ENCODE assay signal across 34 mouse cellular contexts in genomic region chr3:63494625-63495382, GRCm38 (mm10). TPM values are rescaled to one million over a fixed set of nuclear protein-coding genes. Genes with fewer than 3 reads are reported as not detected.
DNase-seq lines count a peak whose midpoint lies in the region; ATAC-seq and TF ChIP-seq lines count a peak whose summit lies in the region.
"Had no signal": no experiment of that assay in that cellular context is flagged by ENCODE, and none has a peak within 500 bp of the region (broad histone marks: within the 10 kb centered on the region; RNA-seq: fewer than 3 reads in every experiment).

No protein-coding gene starts in this region.

- no peaks in the 10 kb centered on the region for H3K4me1 ChIP-seq in liver, adult 2 months (ENCODE audit: control insufficient read depth, insufficient read depth, low read length)
- H3K4me1 ChIP-seq in liver, embryonic 12.5 days: no peaks in the 10 kb centered on the region
- H3K4me1 ChIP-seq in kidney, adult 2 months (ENCODE audit: control insufficient read depth, insufficient read depth, low read length): peaks cover 10% of the 10 kb centered on the region
- no peaks in the 10 kb centered on the region for H3K4me1 ChIP-seq in kidney, embryonic 16.5 days (ENCODE audit: insufficient read depth, low read length)
- peaks cover 18% of the 10 kb centered on the region; the same call in 1 of the 2 replicates for H3K4me1 ChIP-seq in limb, embryonic 10.5 days
- H3K4me1 ChIP-seq: forebrain, embryonic 12.5 days; heart, embryonic 12.5 days; neural tube, embryonic 15.5 days had no signal

- H3K9ac ChIP-seq in liver, adult 2 months (ENCODE audit: low read depth, low read length): no peak overlapping the region
- H3K9ac ChIP-seq in liver, embryonic 12.5 days: no peak overlapping the region
- no peak overlapping the region for H3K9ac ChIP-seq in kidney, embryonic 16.5 days (replicated peaks; ENCODE audit: low read length)
- H3K9ac ChIP-seq: embryonic facial prominence, embryonic 12.5 days; forebrain, embryonic 12.5 days; heart, embryonic 12.5 days; liver, postnatal 0 days; neural tube, embryonic 15.5 days had no signal

- no peaks in the 10 kb centered on the region for H3K9me3 ChIP-seq in liver, embryonic 12.5 days (replicated peaks)
- H3K9me3 ChIP-seq in kidney, embryonic 16.5 days (ENCODE audit: low read length): no peaks in the 10 kb centered on the region
- no peaks in the 10 kb centered on the region for H3K9me3 ChIP-seq in limb, embryonic 10.5 days (replicated peaks)
- H3K9me3 ChIP-seq: embryonic facial prominence, embryonic 12.5 days; forebrain, embryonic 12.5 days; G1E; heart, embryonic 12.5 days; neural tube, embryonic 15.5 days had no signal

- no peak for ATAC-seq in liver, embryonic 12.5 days
- peak; percentile 97 for ATAC-seq in kidney, embryonic 16.5 days (ENCODE audit: low FRiP score, low TSS enrichment)
- ATAC-seq: hindbrain, postnatal 0 days; intestine, embryonic 16.5 days; liver, postnatal 0 days had no signal

- H3K4me2 ChIP-seq in liver, embryonic 12.5 days: no peak overlapping the region
- no peak overlapping the region for H3K4me2 ChIP-seq in kidney, embryonic 16.5 days (replicated peaks; ENCODE audit: low read depth, low read length)
- H3K4me2 ChIP-seq: embryonic facial prominence, embryonic 12.5 days; forebrain, embryonic 12.5 days; heart, embryonic 12.5 days; midbrain, embryonic 11.5 days; neural tube, embryonic 15.5 days had no signal

- peak; percentile 14 for DNase-seq in liver, adult 2 months (ENCODE audit: extremely low read depth, low read depth, low spot score)
- peak; percentile 92 for DNase-seq in kidney, adult 2 months
- DNase-seq in limb, embryonic 10.5 days (ENCODE audit: low spot score): no peak
- DNase-seq in adrenal gland, postnatal 36 days: no peak
- no peak for DNase-seq in gastrocnemius, adult 18-20 months (ENCODE audit: low spot score)
- no peak for DNase-seq in urinary bladder, postnatal 36 days (ENCODE audit: low spot score in 2 of 2)
- DNase-seq: adrenal gland, adult 2 months; B cell, adult 2 months; cerebellum, adult 2 months; cerebellum, postnatal 25 days; heart, postnatal 10 days; liver; liver, postnatal 0 days; lung, postnatal 10 days had no signal

- no peaks in the 10 kb centered on the region for H3K27me3 ChIP-seq in liver, adult 2 months (ENCODE audit: control insufficient read depth, insufficient read depth, low read length)
- no peaks in the 10 kb centered on the region for H3K27me3 ChIP-seq in liver, embryonic 12.5 days (replicated peaks)
- H3K27me3 ChIP-seq in kidney, adult 2 months (replicated peaks; ENCODE audit: control insufficient read depth, insufficient read depth, low read length): no peaks in the 10 kb centered on the region
- H3K27me3 ChIP-seq in kidney, embryonic 16.5 days (ENCODE audit: insufficient read depth, low read length): no peaks in the 10 kb centered on the region
- no peaks in the 10 kb centered on the region for H3K27me3 ChIP-seq in limb, embryonic 10.5 days (ENCODE audit: low read depth, poor library complexity, severe bottlenecking)
- H3K27me3 ChIP-seq: CH12.LX; embryonic facial prominence, embryonic 12.5 days; forebrain, embryonic 12.5 days; heart, embryonic 12.5 days; neural tube, embryonic 15.5 days had no signal

- H3K79me2 ChIP-seq in liver, adult 2 months (ENCODE audit: control insufficient read depth, insufficient read depth, low read length): no peaks in the 10 kb centered on the region

- H3K4me3 ChIP-seq in liver, adult 2 months (ENCODE audit: insufficient read depth, low read depth, low read length): no peak overlapping the region
- no peak overlapping the region for H3K4me3 ChIP-seq in liver, embryonic 12.5 days
- no peak overlapping the region for H3K4me3 ChIP-seq in kidney, adult 2 months (ENCODE audit: insufficient read depth, low read depth, low read length)
- no peak overlapping the region for H3K4me3 ChIP-seq in kidney, embryonic 16.5 days (ENCODE audit: low read length)
- H3K4me3 ChIP-seq in limb, embryonic 10.5 days: no peak overlapping the region
- H3K4me3 ChIP-seq: embryonic facial prominence, embryonic 12.5 days; erythroblast, embryonic 14.5 days; forebrain, embryonic 12.5 days; heart, embryonic 12.5 days; layer of hippocampus, adult 2 months; neural tube, embryonic 15.5 days had no signal

- H3K27ac ChIP-seq in liver, adult 2 months (replicated peaks; ENCODE audit: insufficient read depth, low read depth, low read length): no peak overlapping the region
- H3K27ac ChIP-seq in liver, embryonic 12.5 days: no peak overlapping the region
- H3K27ac ChIP-seq in kidney, adult 2 months (ENCODE audit: insufficient read depth, low read depth, low read length): peak overlapping the region; percentile 95
- H3K27ac ChIP-seq in kidney, embryonic 16.5 days (ENCODE audit: low read length): peak overlapping the region; percentile 88
- H3K27ac ChIP-seq in limb, embryonic 10.5 days: peak overlapping the region; percentile 36; the same call in 1 of the 2 replicates
- H3K27ac ChIP-seq: embryonic facial prominence, embryonic 12.5 days; forebrain, embryonic 12.5 days; hindbrain, postnatal 0 days; layer of hippocampus, adult 2 months; neural tube, embryonic 15.5 days; stomach, postnatal 0 days had no signal

- no peak for TF ChIP-seq CTCF in liver, adult 2 months (IDR thresholded peaks at IDR 0.05; ENCODE audit: low read depth, low read length)
- TF ChIP-seq CTCF in kidney, adult 2 months (conservative IDR thresholded peaks at IDR 0.05; ENCODE audit: insufficient read depth, insufficient read length, low read depth, low read length): no peak

- WGBS in liver, adult 2 months: 51% methylated on average over 5 of the region's 5 CpGs
- 53% methylated on average over 5 of the region's 5 CpGs for WGBS in liver, embryonic 12.5 days (ENCODE audit: insufficient replicate concordance)
- 19% methylated on average over 5 of the region's 5 CpGs for WGBS in kidney, adult 2 months
- 44% methylated on average over 5 of the region's 5 CpGs for whole genome bisulfite sequencing in kidney, embryonic 16.5 days
- WGBS in limb, embryonic 10.5 days: 54% methylated on average over 5 of the region's 5 CpGs

- H3K36me3 ChIP-seq in liver, adult 2 months (ENCODE audit: control insufficient read depth, insufficient read depth, low read length): no peaks in the 10 kb centered on the region
- no peaks in the 10 kb centered on the region for H3K36me3 ChIP-seq in liver, embryonic 12.5 days
- H3K36me3 ChIP-seq in kidney, adult 2 months (ENCODE audit: control insufficient read depth, insufficient read depth, low read length): no peaks in the 10 kb centered on the region
- H3K36me3 ChIP-seq in kidney, embryonic 16.5 days (ENCODE audit: insufficient read depth, low read length): no peaks in the 10 kb centered on the region
- H3K36me3 ChIP-seq in limb, embryonic 10.5 days: no peaks in the 10 kb centered on the region
- H3K36me3 ChIP-seq: embryonic facial prominence, embryonic 12.5 days; forebrain, embryonic 12.5 days; G1E; heart, embryonic 12.5 days; neural tube, embryonic 15.5 days had no signal

- TF ChIP-seq POLR2A in liver, adult 2 months (IDR thresholded peaks at IDR 0.05; ENCODE audit: extremely low read depth, insufficient read depth, low read length): no peak
- TF ChIP-seq POLR2A in kidney, adult 2 months (IDR thresholded peaks at IDR 0.05; ENCODE audit: low read depth, low read length): no peak

RNA-seq across cellular contexts. Expression of gene Gm34302, which starts 11.1 kb away (rescaled TPM):
- total RNA-seq in liver, adult 2 months (2014; rRNA removed): not detected in 2 replicates
- not detected in 2 replicates for polyA plus RNA-seq in liver, adult 2 months (2012; rRNA removed)
- not detected in 2 replicates for polyA plus RNA-seq in liver, embryonic 12.5 days (2016; fragmentation: Nextera tagmentation; extraction: Ambion mirVana)
- not detected in 2 replicates for polyA plus RNA-seq in kidney, adult 2 months (2012; rRNA removed)
- polyA plus RNA-seq in kidney, embryonic 16.5 days (2015; fragmentation: Nextera tagmentation; extraction: Ambion mirVana): not detected in 2 replicates
- not detected in 2 replicates for polyA plus RNA-seq in limb, embryonic 10.5 days (2016; fragmentation: Nextera tagmentation; extraction: Ambion mirVana)
- not detected for total RNA-seq in adrenal gland, postnatal 36 days (2021)
- total RNA-seq in gastrocnemius, adult 18-20 months (2021): 10 to 100 TPM; 76.9 to 85.7 TPM
- total RNA-seq: adrenal gland, adult 2 months; CH12.LX; G1E; hindbrain, postnatal 0 days; layer of hippocampus, adult 2 months; megakaryocyte progenitor cell, adult 5-6 weeks had no signal
- polyA plus RNA-seq: adrenal gland, adult 2 months; cerebellum, adult 2 months; embryonic facial prominence, embryonic 12.5 days; erythroblast, embryonic 14.5 days; forebrain, embryonic 12.5 days; frontal cortex, adult 2 months; G1E; gonadal fat pad, adult 2 months; heart, embryonic 12.5 days; hindbrain, embryonic 11.5 days; hindbrain, postnatal 0 days; intestine, embryonic 16.5 days; liver, postnatal 0 days; midbrain, embryonic 11.5 days; neural tube, embryonic 15.5 days; small intestine, adult 2 months; stomach, postnatal 0 days; thymus, postnatal 0 days had no signal

Comparison
In these comparisons a context has a peak if more than half of its experiments do, and no peak if none do; other contexts are left out.
1. DNase-seq: peak in liver, adult 2 months (single experiment) and kidney, adult 2 months (single experiment); none in limb, embryonic 10.5 days (single experiment), adrenal gland, postnatal 36 days (0 of 2), gastrocnemius, adult 18-20 months (single experiment) and urinary bladder, postnatal 36 days (0 of 2).
2. H3K27ac ChIP-seq: peak in kidney, adult 2 months (single experiment), kidney, embryonic 16.5 days (single experiment) and limb, embryonic 10.5 days (single experiment); none in liver, adult 2 months (single experiment) and liver, embryonic 12.5 days (single experiment).